Comparison of ENCODE assay signal across 18 mouse cellular contexts in genomic region chr12:110215311-110215710, GRCm38 (mm10).
DNase-seq lines count a peak whose midpoint lies in the region; ATAC-seq and TF ChIP-seq lines count a peak whose summit lies in the region.
"Had no signal": no experiment of that assay in that cellular context is flagged by ENCODE, and none has a peak within 500 bp of the region (broad histone marks: within the 10 kb centered on the region; RNA-seq: fewer than 3 reads in every experiment).

No protein-coding gene starts in this region.

- DNase-seq in forebrain, embryonic 10.5 days (ENCODE audit: extremely low spot score, low spot score) = no peak
- no peak for DNase-seq in forebrain, embryonic 14.5 days (ENCODE audit: low spot score)
- DNase-seq in lung, adult 2 months = no peak
- DNase-seq in kidney, adult 8-10 months = peak; percentile 68 to 69
- DNase-seq in kidney, postnatal 25 days = peak; percentile 68 to 90
- no peak for DNase-seq in adipocyte (ENCODE audit: low spot score)
- DNase-seq: adrenal gland, postnatal 10 days; cerebellum, adult 11-12 months; cerebellum, postnatal 36 days; heart, postnatal 4 days; thymus, adult 2 months had no signal

- 0 out of 2 replicates have a peak overlapping the region, but pooled peaks have one; percentile 35 for H3K27ac ChIP-seq in forebrain, embryonic 10.5 days
- no peak overlapping the region for H3K27ac ChIP-seq in forebrain, embryonic 14.5 days (ENCODE audit: low read depth, low read length)
- 0 out of 2 replicates have a peak overlapping the region, but pooled peaks have one; percentile 10 for H3K27ac ChIP-seq in lung, embryonic 15.5 days
- H3K27ac ChIP-seq: forebrain, embryonic 13.5 days; heart, embryonic 13.5 days; midbrain, embryonic 13.5 days had no signal

- H3K9ac ChIP-seq in forebrain, embryonic 14.5 days (ENCODE audit: low read length) = no peak overlapping the region
- H3K9ac ChIP-seq in lung, embryonic 15.5 days = no peak overlapping the region
- H3K9ac ChIP-seq: forebrain, embryonic 13.5 days; heart, embryonic 13.5 days; midbrain, embryonic 13.5 days had no signal

- H3K27me3 ChIP-seq in forebrain, embryonic 10.5 days (ENCODE audit: poor library complexity, severe bottlenecking) = no peaks in the 10 kb centered on the region
- H3K27me3 ChIP-seq in forebrain, embryonic 14.5 days (replicated peaks; ENCODE audit: control insufficient read depth, insufficient read depth, low read length) = no peaks in the 10 kb centered on the region
- H3K27me3 ChIP-seq in lung, embryonic 15.5 days = no peaks in the 10 kb centered on the region
- H3K27me3 ChIP-seq: forebrain, embryonic 13.5 days; midbrain, embryonic 13.5 days had no signal

- H3K4me2 ChIP-seq in forebrain, embryonic 14.5 days (ENCODE audit: low read length) = no peak overlapping the region
- no peak overlapping the region for H3K4me2 ChIP-seq in lung, embryonic 15.5 days
- H3K4me2 ChIP-seq: forebrain, embryonic 13.5 days; heart, embryonic 13.5 days; midbrain, embryonic 13.5 days had no signal

- 83% methylated on average over 6 of the region's 6 CpGs for WGBS in forebrain, embryonic 10.5 days
- WGBS in forebrain, embryonic 14.5 days = 86% methylated on average over 6 of the region's 6 CpGs
- WGBS in lung, embryonic 15.5 days = 34% methylated on average over 6 of the region's 6 CpGs
- WGBS in lung, adult 2 months = 47% methylated on average over 6 of the region's 6 CpGs

- no peaks in the 10 kb centered on the region for H3K36me3 ChIP-seq in forebrain, embryonic 10.5 days (replicated peaks)
- H3K36me3 ChIP-seq in forebrain, embryonic 14.5 days (ENCODE audit: control insufficient read depth, insufficient read depth, low read length) = no peaks in the 10 kb centered on the region
- H3K36me3 ChIP-seq in lung, embryonic 15.5 days = no peaks in the 10 kb centered on the region
- H3K36me3 ChIP-seq: G1E; heart, embryonic 13.5 days; midbrain, embryonic 13.5 days had no signal

- TF ChIP-seq CTCF in lung, adult 2 months (IDR thresholded peaks at IDR 0.05; ENCODE audit: insufficient read depth, low read length) = no peak

- H3K4me1 ChIP-seq in forebrain, embryonic 10.5 days = peaks cover 18% of the 10 kb centered on the region
- H3K4me1 ChIP-seq in forebrain, embryonic 14.5 days (ENCODE audit: control insufficient read depth, insufficient read depth, low read length) = 0 out of 2 replicates have a peak, but pooled peaks cover 3% of the 10 kb centered on the region
- peaks cover 8% of the 10 kb centered on the region for H3K4me1 ChIP-seq in lung, embryonic 15.5 days
- H3K4me1 ChIP-seq in lung, adult 2 months (ENCODE audit: control insufficient read depth, insufficient read depth, low read length) = no peaks in the 10 kb centered on the region
- H3K4me1 ChIP-seq: heart, embryonic 13.5 days had no signal

- H3K4me3 ChIP-seq in forebrain, embryonic 10.5 days = no peak overlapping the region
- no peak overlapping the region for H3K4me3 ChIP-seq in forebrain, embryonic 14.5 days (ENCODE audit: low read depth, low read length)
- H3K4me3 ChIP-seq in lung, embryonic 15.5 days = no peak overlapping the region
- no peak overlapping the region for H3K4me3 ChIP-seq in lung, adult 2 months (replicated peaks; ENCODE audit: extremely low read depth, low read depth, low read length)
- H3K4me3 ChIP-seq: forebrain, embryonic 13.5 days; heart, embryonic 13.5 days; midbrain, embryonic 13.5 days had no signal

- TF ChIP-seq POLR2A in lung, adult 2 months (IDR thresholded peaks at IDR 0.05; ENCODE audit: borderline replicate concordance, extremely low read depth, low read depth, low read length) = no peak

- no peaks in the 10 kb centered on the region for H3K9me3 ChIP-seq in forebrain, embryonic 10.5 days
- no peaks in the 10 kb centered on the region for H3K9me3 ChIP-seq in forebrain, embryonic 14.5 days (replicated peaks; ENCODE audit: control insufficient read depth, low read length)
- no peaks in the 10 kb centered on the region for H3K9me3 ChIP-seq in lung, embryonic 15.5 days
- H3K9me3 ChIP-seq: forebrain, embryonic 13.5 days; heart, embryonic 13.5 days; midbrain, embryonic 13.5 days had no signal

- no peak for ATAC-seq in forebrain, embryonic 14.5 days
- ATAC-seq in lung, embryonic 15.5 days (ENCODE audit: borderline replicate concordance, extremely low read depth, low FRiP score, low TSS enrichment) = no peak
- no peak for ATAC-seq in cerebellum, adult (ENCODE audit: insufficient number of reproducible peaks, low FRiP score, low TSS enrichment)
- ATAC-seq: CD4-positive, CD25-positive, alpha-beta regulatory T cell, adult 4 months; forebrain, embryonic 13.5 days; midbrain, embryonic 13.5 days had no signal

Comparison
In these comparisons a context has a peak if more than half of its experiments do, and no peak if none do; other contexts are left out.
1. DNase-seq: peak in kidney, adult 8-10 months (2 of 2) and kidney, postnatal 25 days (2 of 2); none in forebrain, embryonic 10.5 days (single experiment), forebrain, embryonic 14.5 days (single experiment), lung, adult 2 months (single experiment) and adipocyte (single experiment).